Mouse (Mus musculus) MEL (cell line): ENCODE data around the gene Wdr61. TPM values are rescaled to one million over a fixed set of nuclear protein-coding genes. Genes with fewer than 3 reads are reported as not detected.

Experiments used
- DNase-seq: peaks from one replicate; pipeline ENCODE4 v3.0.0; 2011; ENCODE audit warnings: low read depth, low spot score
- H3K27ac ChIP-seq: 2 replicates; pipeline ENCODE4 v1.5.1; 2012; ENCODE audit warnings: low read depth, mild to moderate bottlenecking, control low read depth, low read length, moderate library complexity; ENCODE audit not compliant: control insufficient read depth
- H3K27me3 ChIP-seq, 2 experiments: fragments of 150-350 bp in 1 of 2; sonication (generic) in 1 of 2; 2 replicates each; pipeline ENCODE4 v1.6.1; 2012; ENCODE audit warnings: low read length in 2 of 2, mild to moderate bottlenecking in 2 of 2, improper control_type of control experiment in 1 of 2, moderate library complexity in 1 of 2; ENCODE audit not compliant: insufficient read depth in 2 of 2, control insufficient read depth in 1 of 2
- H3K36me3 ChIP-seq, 2 experiments: 2 replicates each; pipeline ENCODE4 v1.6.1; 2012 to 2014; ENCODE audit warnings: low read length in 2 of 2, improper control_type of control experiment in 1 of 2, inconsistent platforms in 1 of 2, mild to moderate bottlenecking in 1 of 2; ENCODE audit not compliant: insufficient read depth in 2 of 2, control insufficient read depth in 1 of 2
- H3K4me1 ChIP-seq, 2 experiments: fragments of 150-350 bp in 1 of 2; sonication (generic) in 1 of 2; 2 replicates each; pipeline ENCODE4 v1.6.1; 2012; ENCODE audit warnings: low read length in 2 of 2, improper control_type of control experiment in 1 of 2, mild to moderate bottlenecking in 1 of 2; ENCODE audit not compliant: insufficient read depth in 2 of 2, control insufficient read depth in 1 of 2
- H3K4me3 ChIP-seq, 2 experiments: fragments of 150-350 bp in 1 of 2; sonication (generic) in 1 of 2; 2 replicates each; pipeline ENCODE4 v1.5.1; 2012; ENCODE audit warnings: low read depth in 2 of 2, low read length in 2 of 2, mild to moderate bottlenecking in 2 of 2, moderate library complexity in 2 of 2, control low read depth in 1 of 2, improper control_type of control experiment in 1 of 2; ENCODE audit not compliant: control insufficient read depth in 1 of 2, insufficient read depth in 1 of 2
- H3K79me2 ChIP-seq: 2 replicates; pipeline ENCODE4 v1.6.1; 2012; ENCODE audit warnings: mild to moderate bottlenecking, low read length, moderate library complexity; ENCODE audit not compliant: control insufficient read depth, poor library complexity, insufficient read depth
- H3K9ac ChIP-seq: 2 replicates; pipeline ENCODE4 v1.6.1; 2012; ENCODE audit warnings: low read depth, mild to moderate bottlenecking, control low read depth, low read length, moderate library complexity; ENCODE audit not compliant: control insufficient read depth, poor library complexity, severe bottlenecking
- H3K9me3 ChIP-seq: fragments of 150-350 bp; sonication (generic); replicated peaks from 2 replicates; pipeline ENCODE4 v1.6.1; 2012; ENCODE audit warnings: mild to moderate bottlenecking, low read length, improper control_type of control experiment, moderate library complexity; ENCODE audit not compliant: insufficient read depth
- CHD2 ChIP-seq: IDR thresholded peaks from 2 replicates; pipeline ENCODE4 v1.6.1; 2011; ENCODE audit warnings: low read length, improper control_type of control experiment
- E2F4 ChIP-seq: IDR thresholded peaks from 2 replicates; pipeline ENCODE4 v1.6.1; 2011; ENCODE audit warnings: low read depth, low read length, improper control_type of control experiment, borderline replicate concordance
- ELF1 ChIP-seq: IDR thresholded peaks from 2 replicates; pipeline ENCODE4 v1.6.1; 2014; ENCODE audit warnings: low read depth, mild to moderate bottlenecking, inconsistent platforms, low read length, improper control_type of control experiment, moderate library complexity
- GABPA ChIP-seq: IDR thresholded peaks from 2 replicates; pipeline ENCODE4 v1.6.1; 2012; ENCODE audit warnings: low read depth, mild to moderate bottlenecking, inconsistent platforms, low read length, improper control_type of control experiment, moderate library complexity
- HCFC1 ChIP-seq: IDR thresholded peaks from 2 replicates; pipeline ENCODE4 v1.6.1; 2012; ENCODE audit warnings: low read depth, mild to moderate bottlenecking, inconsistent platforms, low read length, improper control_type of control experiment, moderate library complexity
- JUND ChIP-seq: IDR thresholded peaks from 2 replicates; pipeline ENCODE4 v1.6.1; 2011; ENCODE audit warnings: low read depth, mild to moderate bottlenecking, improper control_type of control experiment, low read length
- KAT2A ChIP-seq: conservative IDR thresholded peaks from 2 replicates; pipeline ENCODE4 v1.6.1; 2012; ENCODE audit warnings: low read depth, low read length, improper control_type of control experiment, inconsistent platforms
- MAX ChIP-seq: IDR thresholded peaks from 2 replicates; pipeline ENCODE4 v1.6.1; 2011; ENCODE audit warnings: low read length, improper control_type of control experiment
- MAZ ChIP-seq: IDR thresholded peaks from 2 replicates; pipeline ENCODE4 v1.6.1; 2012; ENCODE audit warnings: low read depth, mild to moderate bottlenecking, inconsistent platforms, low read length, improper control_type of control experiment
- MXI1 ChIP-seq: IDR thresholded peaks from 2 replicates; pipeline ENCODE4 v1.6.1; 2011; ENCODE audit warnings: mild to moderate bottlenecking, low read depth, low read length, improper control_type of control experiment
- MYB ChIP-seq: IDR thresholded peaks from 2 replicates; pipeline ENCODE4 v1.6.1; 2011; ENCODE audit warnings: mild to moderate bottlenecking, low read depth, low read length, improper control_type of control experiment
- NRF1 ChIP-seq: IDR thresholded peaks from 2 replicates; pipeline ENCODE4 v1.6.1; 2014; ENCODE audit warnings: low read depth, mild to moderate bottlenecking, inconsistent platforms, low read length, improper control_type of control experiment, moderate library complexity; ENCODE audit not compliant: poor library complexity, insufficient read depth, severe bottlenecking
- POLR2A ChIP-seq, 2 experiments: IDR thresholded peaks; 2 replicates each; pipeline ENCODE4 v1.6.1; 2011 to 2012; ENCODE audit warnings: low read length in 2 of 2, mild to moderate bottlenecking in 2 of 2, control low read depth in 1 of 2, improper control_type of control experiment in 1 of 2, low read depth in 1 of 2, moderate library complexity in 1 of 2; ENCODE audit not compliant: control insufficient read depth in 1 of 2, insufficient read depth in 1 of 2, poor library complexity in 1 of 2
- RCOR1 ChIP-seq: IDR thresholded peaks from 2 replicates; pipeline ENCODE4 v1.6.1; 2012; ENCODE audit warnings: low read depth, mild to moderate bottlenecking, inconsistent platforms, low read length, improper control_type of control experiment
- SMC3 ChIP-seq: IDR thresholded peaks from 2 replicates; pipeline ENCODE4 v1.6.1; 2011; ENCODE audit warnings: low read depth, low read length, improper control_type of control experiment
- TAL1 ChIP-seq: IDR thresholded peaks from 2 replicates; pipeline ENCODE4 v1.6.1; 2012; ENCODE audit warnings: mild to moderate bottlenecking, inconsistent platforms, low read length, moderate library complexity, mixed read lengths
- UBTF ChIP-seq: IDR thresholded peaks from 2 replicates; pipeline ENCODE4 v1.6.1; 2012; ENCODE audit warnings: low read depth, mild to moderate bottlenecking, inconsistent platforms, low read length, improper control_type of control experiment, moderate library complexity, borderline replicate concordance; ENCODE audit not compliant: insufficient read depth
- USF2 ChIP-seq, 2 experiments: IDR thresholded peaks; 2 replicates each; pipeline ENCODE4 v1.6.1; 2011 to 2012; ENCODE audit warnings: improper control_type of control experiment in 2 of 2, low read length in 2 of 2, borderline replicate concordance in 1 of 2, inconsistent platforms in 1 of 2, low read depth in 1 of 2, mild to moderate bottlenecking in 1 of 2; ENCODE audit not compliant: insufficient read depth in 1 of 2
- ZKSCAN1 ChIP-seq: IDR thresholded peaks from 2 replicates; pipeline ENCODE4 v1.6.1; 2012; ENCODE audit warnings: low read depth, mild to moderate bottlenecking, inconsistent platforms, low read length, improper control_type of control experiment, moderate library complexity
- polyA plus RNA-seq, 2 experiments: library from polyadenylated mRNA; stranded (reverse) in 1 of 2; unstranded in 1 of 2; fragments of >175 nt in 1 of 2; fragments of >200 nt in 1 of 2; gene quantifications; 2 replicates each; pipeline versions ENCODE4 v1.2.1 to v1.2.4; 2012; ENCODE audit warnings: low replicate concordance in 2 of 2, low read depth in 1 of 2; ENCODE audit not compliant: insufficient read length in 2 of 2, insufficient read depth in 1 of 2, missing spikeins in 1 of 2
- total RNA-seq: library from RNA; depleted of rRNA; stranded (reverse); fragments of 300-350 nt; gene quantifications from 2 replicates; pipeline ENCODE4 v1.2.3, GENCODE M21; 2012

Wdr61 gene
- total and polyA plus RNA-seq, 3 experiments = 182 to 217 TPM; not detected in 1

DNA sequence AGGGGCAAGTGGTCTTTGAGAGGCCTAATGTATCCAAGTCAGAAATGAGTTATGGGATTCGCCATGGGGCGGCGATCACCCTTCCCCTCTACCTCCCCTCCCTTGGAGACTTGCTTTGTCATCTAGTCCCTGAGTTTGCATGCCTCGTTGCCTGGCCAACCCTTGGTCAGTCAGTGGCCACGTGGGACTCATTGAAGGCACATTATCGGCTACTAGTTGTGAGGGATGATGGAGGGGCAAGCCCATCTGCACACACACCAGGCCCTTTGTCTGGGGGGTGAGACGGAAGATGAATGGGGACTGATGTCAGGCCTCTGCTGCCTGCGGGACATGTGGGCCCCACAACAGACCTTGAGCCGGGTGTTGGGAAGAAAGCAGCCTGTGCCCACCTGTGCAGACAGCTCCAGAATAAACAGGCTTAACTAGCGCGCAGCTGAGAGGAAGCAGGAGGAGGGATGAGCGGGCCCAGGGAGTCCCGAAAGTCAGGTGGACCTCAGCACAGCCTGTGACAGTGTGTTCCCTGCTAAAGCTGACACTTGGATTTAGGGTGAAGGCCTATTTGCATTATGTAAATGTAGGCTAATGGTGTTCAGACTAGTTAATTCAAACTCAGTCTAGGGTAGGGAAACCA is 11.5 kb upstream of the Wdr61 start:
- H3K4me3 ChIP-seq = no peak overlapping the region
- peaks cover 0 to 1% of the 10 kb centered on the region in 2 experiments; a peak in 1 of 4 replicates for H3K4me1 ChIP-seq
- no peaks in the 10 kb centered on the region for H3K36me3 ChIP-seq
- TF ChIP-seq SMC3 (no peak), JUND (no peak), UBTF (no peak), USF2 (IDR thresholded peaks at IDR 0.05; ENCODE audit: borderline replicate concordance in 1 of 2, insufficient read depth in 1 of 2, low read depth in 1 of 2, low read length in 2 of 2) (no peak), CHD2 (no peak), E2F4 (no peak), NRF1 (no peak), MYB (no peak), KAT2A (no peak), HCFC1 (no peak), MAX (no peak), POLR2A (IDR thresholded peaks at IDR 0.05; ENCODE audit: control insufficient read depth in 1 of 2, insufficient read depth in 1 of 2, low read depth in 1 of 2, low read length in 2 of 2, poor library complexity in 1 of 2) (no peak), ZKSCAN1 (no peak), MAZ (no peak), GABPA (no peak), TAL1 (no peak)
- no peak overlapping the region for H3K27ac ChIP-seq
- H3K9ac ChIP-seq = no peak overlapping the region
- H3K79me2 ChIP-seq = no peaks in the 10 kb centered on the region
- H3K27me3 ChIP-seq = no peaks in the 10 kb centered on the region
- no peaks in the 10 kb centered on the region for H3K9me3 ChIP-seq
- no peak for DNase-seq

- TF ChIP-seq POLR2A (IDR thresholded peaks at IDR 0.05; ENCODE audit: control insufficient read depth in 1 of 2, insufficient read depth in 1 of 2, low read depth in 1 of 2, low read length in 2 of 2, poor library complexity in 1 of 2) (no peak), HCFC1 (no peak), USF2 (IDR thresholded peaks at IDR 0.05; ENCODE audit: borderline replicate concordance in 1 of 2, insufficient read depth in 1 of 2, low read depth in 1 of 2, low read length in 2 of 2) (no peak), MXI1 (no peak), RCOR1 (no peak), ELF1 (no peak), TAL1 (no peak)
- TF ChIP-seq, all 39 proteins: peak for 0
- no peaks in the 10 kb centered on the region for H3K36me3 ChIP-seq
- no peaks in the 10 kb centered on the region for H3K9me3 ChIP-seq
- H3K27ac ChIP-seq = no peak overlapping the region
- H3K4me3 ChIP-seq = no peak overlapping the region
- H3K9ac ChIP-seq = no peak overlapping the region
- H3K4me1 ChIP-seq = no peaks in the 10 kb centered on the region
- no peak for DNase-seq
- no peaks in the 10 kb centered on the region for H3K79me2 ChIP-seq
- H3K27me3 ChIP-seq = no peaks in the 10 kb centered on the region; a peak in 1 of 4 replicates
These were observed 9.6 kb upstream of the Wdr61 start for GRCm38 (mm10) chr9:54743891-54744290.
